Mouse (Mus musculus) left cerebral cortex, postnatal 10 days (tissue): ENCODE results near the gene Naaladl2. TPM values are rescaled to one million over a fixed set of nuclear protein-coding genes. Genes with fewer than 3 reads are reported as not detected.

Experiments
- DNase-seq, 2 experiments: peaks; one replicate each; pipeline ENCODE4 v3.0.0; 2021 to 2022; ENCODE audit warnings: low spot score in 2 of 2, mixed read lengths in 1 of 2; ENCODE audit errors: extremely low spot score in 1 of 2
- intact Hi-C: fragments of 180-260 bp; cut with DNase I; formaldehyde crosslinking; loops from one replicate; pipeline ENCODE4 v1.15.1; 2025
- total RNA-seq, 2 experiments: library from RNA; stranded (reverse); gene quantifications; 2 replicates each; pipeline ENCODE4 v1.2.3; 2021

Naaladl2 gene
- total RNA-seq, 2 experiments from 2014 or later: 1.7 to 2.3 TPM

DNA sequence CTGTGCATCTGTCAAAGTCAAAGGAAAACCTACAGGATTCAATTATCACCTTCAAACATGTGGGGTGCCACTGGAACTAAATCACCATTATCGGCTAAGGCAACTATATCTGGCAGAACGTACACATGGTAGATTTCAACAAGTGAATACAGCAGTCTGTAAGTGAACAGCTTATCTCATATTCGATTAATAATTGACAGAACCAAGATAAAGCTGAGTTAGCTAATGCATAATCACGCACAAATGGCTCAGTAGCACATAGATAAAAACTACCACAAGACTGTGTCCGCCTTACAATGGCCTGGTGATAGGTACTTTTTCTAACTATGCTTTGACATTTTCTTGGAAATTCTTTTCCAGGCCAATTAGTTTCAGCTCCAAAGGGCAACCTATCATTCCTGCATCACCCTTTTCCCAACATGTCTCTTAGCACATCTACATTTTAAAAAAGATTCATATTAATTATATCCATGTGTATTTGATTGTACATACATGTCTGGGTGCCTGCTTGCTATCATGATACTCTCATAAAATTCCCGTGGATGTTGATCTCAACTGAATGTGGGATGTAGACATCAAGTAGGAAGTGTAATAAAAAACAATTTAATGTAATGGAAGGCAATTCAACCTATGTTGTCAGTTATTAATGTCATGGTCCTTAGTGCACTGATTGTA lies 396.7 kb downstream of the Naaladl2 start:
- no peak for DNase-seq
- intact Hi-C loops: no loop called here

DNA sequence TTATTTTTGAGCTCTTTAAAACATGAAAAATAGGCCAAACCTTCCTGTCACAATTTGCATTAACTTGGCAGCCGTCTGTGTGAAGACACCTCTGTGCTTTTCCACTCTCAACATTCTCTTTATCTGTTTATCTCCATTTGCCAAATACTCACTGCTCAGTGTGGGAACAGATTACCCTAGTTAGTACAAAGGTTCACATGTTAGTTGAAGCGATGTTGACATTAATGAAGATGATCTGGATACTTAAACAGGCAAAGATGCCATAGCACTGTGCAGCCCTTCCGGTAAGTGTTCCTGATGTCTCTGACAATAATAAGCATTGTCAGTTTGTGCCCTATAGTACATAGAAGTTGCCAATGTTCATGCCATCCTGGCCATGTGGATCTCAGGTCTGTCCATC lies 400.1 kb downstream of the Naaladl2 start:
- intact Hi-C loops: no loop called here
- no peak for DNase-seq

DNA sequence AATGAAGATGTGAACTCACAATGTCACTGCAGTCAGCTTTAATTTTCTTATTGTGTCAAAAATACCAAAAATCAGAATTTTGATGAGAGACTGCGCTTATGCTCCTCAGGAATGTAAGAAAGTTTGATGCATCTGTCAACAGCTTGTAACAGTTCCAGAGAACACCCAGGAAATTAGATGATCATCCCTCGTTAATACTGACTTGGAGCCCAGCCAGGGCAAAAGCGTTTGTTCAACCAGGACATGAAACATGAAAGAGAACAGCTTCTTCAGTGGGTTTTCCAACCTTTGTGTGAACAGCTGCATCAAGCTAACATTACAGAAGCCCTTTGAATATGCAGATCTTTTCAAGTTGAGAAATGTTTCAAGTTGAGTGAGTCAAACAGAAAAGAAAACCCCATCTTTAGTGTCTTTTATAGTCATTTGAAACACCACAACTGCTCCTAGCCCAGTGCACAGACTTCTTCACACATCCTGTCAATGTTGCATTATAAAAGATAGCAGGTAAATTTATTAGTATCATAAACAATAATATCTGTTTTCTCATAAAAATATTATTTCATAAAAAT lies 424.8 kb downstream of the Naaladl2 start:
- intact Hi-C loops: no loop called here
- peak in 1 of 2 experiments; percentile 21 for DNase-seq

DNA sequence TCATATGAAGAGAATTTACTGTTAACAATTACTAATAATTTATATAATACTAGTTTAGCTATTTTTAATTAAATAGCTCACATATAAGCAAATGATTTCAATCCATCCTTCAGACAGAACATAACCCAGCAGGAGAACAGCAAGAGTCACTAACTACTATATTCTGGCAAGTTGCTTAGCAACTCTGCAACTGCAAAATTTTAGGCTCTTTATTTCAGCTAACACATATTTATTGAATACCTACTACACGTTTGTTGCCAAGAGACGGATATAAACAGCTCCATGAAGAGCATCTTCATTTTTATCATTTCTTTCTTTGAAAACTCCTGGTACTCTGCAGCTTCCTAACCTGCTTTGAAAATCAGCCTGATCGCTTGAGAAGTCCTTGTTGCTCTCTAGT lies 429.3 kb downstream of the Naaladl2 start:
- intact Hi-C loops: no loop called here
- DNase-seq: peak in 1 of 2 experiments; percentile 42

DNA sequence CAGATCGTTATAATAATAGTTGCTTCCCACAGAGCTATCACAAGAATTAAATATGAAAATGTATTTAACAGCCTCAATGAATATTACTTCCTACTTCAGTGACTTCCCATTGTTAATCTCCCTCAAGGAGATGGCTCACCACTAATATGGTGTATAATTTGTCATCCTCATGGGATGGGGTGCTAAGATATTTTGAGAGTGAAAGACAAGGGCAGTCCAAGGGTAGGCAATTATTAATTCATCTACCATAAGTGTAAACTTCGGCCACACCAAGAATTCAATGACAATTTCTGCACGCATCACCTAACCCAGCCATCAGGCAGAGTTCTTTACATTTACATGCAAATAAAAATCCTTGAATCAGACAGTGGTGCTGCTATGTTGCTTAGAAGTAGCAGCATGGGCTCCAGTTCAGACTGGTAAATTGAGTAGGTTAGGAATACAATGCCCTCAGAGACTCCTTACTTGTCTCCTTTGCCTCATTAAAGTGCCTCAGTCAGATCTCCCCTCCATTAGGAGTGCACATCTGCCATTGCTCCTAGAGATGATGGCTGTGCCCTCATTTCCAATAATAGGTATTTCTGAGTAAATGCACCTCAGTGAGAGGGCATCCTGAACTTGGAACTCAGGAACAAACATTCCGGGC lies 438.2 kb downstream of the Naaladl2 start:
- intact Hi-C loops: no loop called here
- DNase-seq: no peak

DNA sequence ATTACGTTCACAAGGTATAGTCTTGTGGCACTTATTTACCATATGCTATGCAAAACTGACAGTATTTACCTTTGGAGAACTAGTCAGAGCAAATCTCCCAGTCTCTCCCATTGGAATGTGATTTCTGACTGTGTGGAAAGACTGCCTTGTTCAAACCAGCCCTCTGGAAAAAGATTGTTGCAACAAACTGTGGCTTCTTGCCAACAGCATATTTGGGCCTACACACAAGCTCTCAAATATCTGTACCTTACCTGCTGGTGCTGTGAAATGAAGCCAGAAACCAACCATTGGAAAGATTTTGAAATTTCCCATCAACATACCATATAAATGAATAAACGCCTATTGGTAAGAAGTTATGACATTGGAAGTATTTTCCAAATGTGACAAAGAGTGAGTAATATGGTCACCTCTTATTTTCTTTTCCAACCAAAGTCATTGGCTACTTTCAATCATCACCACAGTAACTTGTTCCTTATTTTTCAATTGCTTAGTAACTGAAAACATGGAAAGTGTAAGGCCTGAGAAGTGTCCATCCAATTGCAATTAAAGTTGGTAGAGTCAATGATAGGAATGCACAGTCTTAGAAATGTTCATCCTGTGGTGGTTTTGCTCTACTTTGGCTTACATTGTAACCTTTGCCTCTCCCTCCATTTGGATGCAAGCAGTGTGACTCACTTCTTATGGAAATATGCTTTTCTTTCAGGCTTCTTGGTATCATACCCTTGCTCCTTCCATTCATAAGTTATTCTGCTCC lies 453.7 kb downstream of the Naaladl2 start:
- intact Hi-C loops: no loop called here
- DNase-seq: no peak

DNA sequence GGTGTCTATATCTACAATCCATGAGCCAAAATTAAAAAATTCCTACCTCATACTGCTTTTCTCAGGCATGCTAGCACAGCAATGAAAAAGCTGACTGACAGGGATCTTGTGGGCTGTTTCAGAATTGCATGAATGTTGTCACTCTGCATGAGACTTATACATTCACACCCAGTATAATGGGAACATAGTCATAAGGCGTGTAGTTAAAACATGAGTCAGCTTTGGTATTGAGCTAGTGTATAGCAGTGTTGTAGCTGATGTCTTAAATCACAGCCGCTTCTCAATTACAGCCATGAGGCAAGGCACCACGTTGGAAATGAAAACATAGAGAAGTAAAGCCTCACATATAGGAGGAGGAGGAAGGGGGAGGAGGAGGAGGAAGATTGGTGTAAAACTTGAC lies 473.6 kb downstream of the Naaladl2 start:
- intact Hi-C loops: no loop called here
- DNase-seq: no peak

DNA sequence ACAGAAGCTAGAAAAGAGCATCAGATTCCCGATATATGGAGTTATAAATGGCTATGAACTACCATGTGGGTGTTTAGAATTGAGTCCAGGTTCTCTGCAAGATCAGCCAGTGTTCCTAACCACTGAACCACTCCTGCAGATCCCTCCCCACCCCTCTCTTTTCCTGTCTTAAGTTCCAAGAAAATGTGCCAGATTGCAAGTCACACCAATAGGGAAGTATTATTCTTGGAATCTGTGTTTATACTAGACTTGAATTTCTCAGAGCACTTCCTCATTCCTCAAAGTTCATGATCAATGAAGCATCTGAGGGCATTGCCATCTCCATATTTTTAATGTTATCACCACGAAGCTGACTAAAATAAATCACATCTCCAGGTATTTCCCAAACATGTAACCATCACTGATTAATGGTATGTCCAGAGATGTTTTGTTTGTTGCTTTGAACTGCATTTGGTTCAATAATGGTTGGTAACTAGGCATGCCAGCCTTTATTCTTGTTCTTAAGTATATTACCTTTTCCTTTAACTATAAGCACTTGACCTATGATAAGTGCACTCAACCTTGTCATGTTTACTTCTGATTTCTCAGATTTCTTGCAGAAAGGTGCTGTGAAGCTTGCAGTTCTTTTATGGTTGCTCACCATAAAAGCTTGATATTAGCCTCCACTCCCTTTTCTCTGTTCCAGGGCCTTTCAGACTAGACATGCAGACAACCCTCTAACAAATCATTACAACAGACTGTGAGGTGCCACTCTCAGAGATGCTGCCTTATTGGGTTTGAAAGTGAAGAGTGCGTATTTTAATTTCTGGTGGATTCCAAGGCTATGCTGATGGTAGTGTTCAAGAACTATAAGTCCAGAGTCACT lies 475.8 kb downstream of the Naaladl2 start:
- intact Hi-C loops: no loop called here
- no peak for DNase-seq

DNA sequence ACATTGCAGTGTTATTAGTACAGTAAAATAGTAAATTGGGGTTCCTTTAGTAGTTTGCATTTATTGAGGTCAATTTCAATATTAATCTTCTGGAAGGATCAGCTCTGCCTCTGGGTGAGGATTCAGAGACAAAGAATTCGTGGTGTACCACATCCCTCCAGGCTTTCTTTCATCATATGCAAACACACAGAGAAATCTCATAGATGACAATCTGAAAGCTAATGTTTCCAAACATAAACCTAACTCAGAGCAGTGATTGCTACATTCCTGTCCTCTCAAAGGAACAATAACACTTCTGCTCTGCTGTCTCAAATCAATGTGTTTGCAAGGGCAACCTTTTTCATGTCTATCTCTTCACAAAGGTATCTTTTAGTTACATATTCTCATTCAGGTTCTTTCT lies 478.7 kb downstream of the Naaladl2 start:
- intact Hi-C loops: no loop called here
- no peak for DNase-seq

DNA sequence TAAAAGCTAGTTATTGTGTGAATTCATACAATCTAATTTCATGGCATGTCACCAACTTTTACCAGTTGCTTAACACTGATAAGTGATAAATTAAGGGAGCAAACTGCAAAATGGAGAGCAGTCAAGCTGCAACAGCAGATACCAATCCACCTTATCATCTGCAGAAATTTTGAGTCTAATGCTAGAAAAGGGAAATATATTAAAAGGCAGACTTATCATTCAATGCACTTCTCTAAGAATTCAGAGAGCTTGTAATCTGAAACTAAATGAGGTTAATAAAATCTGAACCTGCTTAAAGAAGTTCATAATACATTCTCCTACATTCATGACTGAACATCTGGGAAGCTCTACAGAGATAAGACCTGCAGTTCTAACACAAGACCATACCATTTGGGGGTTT lies 480.3 kb downstream of the Naaladl2 start:
- DNase-seq: no peak
- intact Hi-C loops: no loop called here

DNA sequence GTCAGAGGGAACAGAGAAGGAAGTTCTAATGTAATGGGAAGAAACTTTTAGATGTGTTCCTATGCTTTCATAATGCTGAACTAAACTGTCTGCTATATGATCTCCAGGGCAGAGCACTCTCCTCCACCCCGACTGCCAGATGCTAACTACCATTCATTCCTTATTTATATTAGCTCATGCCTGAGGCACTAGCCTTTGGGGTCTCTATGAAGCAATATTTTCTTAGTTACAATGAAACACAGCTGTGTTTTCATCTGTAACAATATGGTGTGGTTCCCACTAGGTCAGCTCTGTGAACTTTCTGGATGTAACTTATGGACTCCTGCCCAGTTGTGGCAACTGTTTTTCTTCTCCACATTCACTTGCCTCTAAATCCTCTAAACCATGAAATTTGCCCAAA lies 514.0 kb downstream of the Naaladl2 start:
- intact Hi-C loops: no loop called here

DNA sequence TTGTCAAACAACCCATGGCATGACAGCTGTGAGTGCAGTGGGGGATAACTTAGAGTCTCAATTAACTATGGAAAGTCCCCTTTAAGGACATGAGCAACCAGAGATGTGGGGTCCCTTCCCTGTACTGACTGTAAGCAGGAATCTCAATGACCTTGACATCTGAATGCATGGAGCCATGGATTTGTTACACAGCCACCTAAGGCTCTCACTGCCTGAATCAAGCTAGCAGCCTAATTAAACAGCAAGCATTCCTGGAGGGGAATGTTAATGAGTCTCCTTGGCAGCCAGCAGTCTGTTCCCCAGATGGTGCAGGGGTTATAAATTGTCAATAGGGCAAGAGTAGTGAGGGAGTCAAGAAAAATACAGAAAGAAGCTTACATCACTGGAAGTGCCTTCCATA lies 538.6 kb downstream of the Naaladl2 start:
- intact Hi-C loops: no loop called here
- DNase-seq: no peak

More for the DNA sequence above, 514.0 kb downstream of the Naaladl2 start:
- DNase-seq: no peak

DNA sequence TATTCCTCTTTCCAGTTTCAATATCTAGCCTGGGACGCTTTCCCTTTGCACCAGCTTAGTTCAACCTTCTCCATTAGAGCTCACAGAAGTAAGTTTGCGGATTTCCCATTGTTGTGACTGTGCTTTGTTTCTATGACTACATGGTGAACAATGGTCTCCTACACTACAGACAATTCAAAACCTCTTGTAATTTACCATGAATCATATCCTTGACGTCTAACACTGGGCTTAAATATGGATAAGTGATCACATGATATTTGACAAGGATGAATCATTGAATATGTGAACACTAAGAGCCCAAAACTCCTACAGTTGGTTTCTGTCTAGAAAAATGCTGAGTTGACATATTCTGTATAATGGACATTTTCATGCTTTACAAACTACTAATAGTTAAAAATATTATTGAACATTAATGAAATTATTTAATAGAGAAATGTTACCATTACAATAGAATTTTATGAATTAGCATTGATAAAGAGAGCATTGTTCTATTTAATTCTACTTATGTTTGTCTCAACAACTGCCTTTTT lies 539.2 kb downstream of the Naaladl2 start:
- DNase-seq: no peak
- intact Hi-C loops: no loop called here

DNA sequence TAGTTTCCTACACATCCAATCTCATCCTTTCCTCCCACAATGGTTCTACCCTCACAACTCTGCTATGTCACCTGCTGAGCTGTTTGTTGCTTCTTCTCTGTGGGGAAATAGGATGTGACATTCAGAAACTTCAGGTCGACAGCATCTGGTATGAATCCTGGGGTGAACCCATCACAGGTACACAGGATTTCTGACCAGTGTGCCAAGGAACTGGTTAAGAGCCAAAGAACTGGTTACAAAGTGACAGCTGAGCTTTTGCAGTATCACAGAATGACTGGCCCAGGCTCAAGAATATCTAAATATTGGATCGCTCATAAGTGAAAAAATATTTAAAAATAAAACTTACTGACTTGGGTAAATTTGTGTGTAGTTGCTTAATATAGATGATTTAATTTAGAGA lies 548.6 kb downstream of the Naaladl2 start:
- intact Hi-C loops: no loop called here
- no peak for DNase-seq

DNA sequence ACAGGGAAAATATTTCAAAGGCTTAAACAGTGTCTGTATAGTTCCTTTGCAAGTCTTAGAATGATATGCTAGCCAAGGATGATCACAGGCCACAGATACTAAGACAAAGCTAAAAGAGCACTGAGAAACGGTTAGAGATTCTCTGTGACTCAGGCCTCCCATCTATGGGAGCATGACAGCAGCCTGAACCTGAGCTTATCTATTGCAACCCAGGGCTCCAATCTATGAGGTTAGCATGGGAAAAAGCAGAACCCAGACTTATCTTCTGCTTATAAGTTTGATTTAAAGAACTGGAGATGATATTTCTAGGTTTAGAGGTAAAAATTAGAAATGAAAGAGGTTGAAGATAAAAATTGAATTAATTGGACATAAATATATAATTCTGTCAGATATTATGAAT lies 587.4 kb downstream of the Naaladl2 start:
- DNase-seq: no peak
- intact Hi-C loops: no loop called here

DNA sequence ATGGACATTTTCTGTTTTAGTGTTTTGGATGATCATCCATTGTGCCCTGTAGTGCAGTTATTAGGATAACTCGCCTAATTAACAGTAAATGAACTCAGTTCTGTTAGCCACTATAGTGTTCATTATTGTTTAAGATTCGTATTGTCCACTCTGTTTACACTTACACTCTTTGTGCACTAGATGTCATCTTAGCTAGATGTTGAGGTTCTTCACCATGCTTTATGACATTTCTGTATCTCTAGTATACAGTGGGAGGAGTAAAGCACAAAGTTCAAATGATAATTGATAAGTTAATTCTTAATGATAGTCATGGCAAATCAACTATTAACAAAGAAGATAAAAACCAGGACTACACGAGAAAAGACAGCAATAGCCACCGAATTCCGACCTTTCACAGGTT lies 590.4 kb downstream of the Naaladl2 start:
- DNase-seq: no peak
- intact Hi-C loops: no loop called here

DNA sequence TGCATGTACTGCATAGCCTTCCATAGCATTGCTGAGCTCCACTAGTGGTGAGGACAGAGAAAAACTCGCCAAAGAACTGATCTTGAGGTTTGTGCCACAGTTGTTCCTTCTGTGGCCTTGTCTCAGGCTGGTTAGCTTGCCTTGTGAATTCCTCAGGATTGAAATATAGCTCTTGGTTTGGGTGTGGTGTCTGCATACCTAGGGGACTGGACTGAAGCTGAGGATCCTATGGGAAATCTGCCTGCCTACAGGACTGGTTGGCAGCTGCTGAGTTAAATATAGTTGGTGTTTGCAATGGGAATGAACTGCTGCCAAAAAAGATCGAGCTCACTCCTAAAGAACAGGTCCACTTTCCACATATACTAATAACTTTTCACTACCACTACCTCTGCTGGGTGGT lies 591.4 kb downstream of the Naaladl2 start:
- intact Hi-C loops: no loop called here

DNA sequence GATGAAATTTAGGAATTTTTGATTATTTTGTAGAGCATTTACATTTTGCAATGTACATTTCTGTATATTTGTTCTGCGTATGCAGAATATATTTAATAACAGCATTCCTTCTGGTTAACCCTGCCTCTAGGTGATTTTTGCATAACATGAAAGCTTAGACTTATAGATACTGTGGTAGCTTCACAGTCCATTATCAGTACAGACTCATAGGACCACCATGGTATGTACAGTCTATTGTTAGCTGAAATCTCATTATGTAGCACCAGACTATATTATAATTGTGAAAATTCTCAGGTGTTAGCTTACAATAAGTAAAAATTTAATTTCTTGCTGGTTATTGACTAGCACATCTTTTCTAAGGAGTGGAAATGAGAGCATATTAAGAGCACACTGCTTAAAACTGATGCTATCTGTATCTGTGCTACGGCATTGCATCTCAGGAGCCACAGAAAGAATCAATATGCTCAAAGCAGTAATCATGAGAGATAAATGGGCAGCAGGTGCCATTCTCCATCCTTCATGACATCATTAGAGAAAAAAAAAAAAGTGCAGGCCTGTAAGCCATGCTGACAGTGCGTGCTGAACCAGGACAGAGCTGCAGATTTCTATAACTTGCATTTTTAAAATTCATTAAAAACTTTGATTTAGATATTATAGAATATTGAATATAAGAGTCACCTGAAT lies 610.1 kb downstream of the Naaladl2 start:
- DNase-seq: no peak
- intact Hi-C loops: no loop called here

More for the DNA sequence above, 591.4 kb downstream of the Naaladl2 start:
- no peak for DNase-seq
